Mouse (Mus musculus): Measurements from ENCODE around the gene March4. TPM values are rescaled to one million over a fixed set of nuclear protein-coding genes. Genes with fewer than 3 reads are reported as not detected.

Gene March4
- total RNA-seq, 1 experiment, result not detected

GRCm38 (mm10) chr1:72434510-72434909, 102.2 kb downstream of the March4 start:
- Histone ChIP-seq H3K27ac (ENCODE audit: insufficient read depth, low read depth, low read length, poor library complexity, severe bottlenecking) (no peak overlapping the region), H3K4me3 (ENCODE audit: insufficient read depth in 1 of 2, low read depth in 1 of 2, low read length in 2 of 2, poor library complexity in 1 of 2, severe bottlenecking in 1 of 2) (no peak overlapping the region), H3K36me3 (ENCODE audit: control insufficient read depth, insufficient read depth, low read length, poor library complexity, severe bottlenecking) (no peaks in the 10 kb centered on the region), H3K9me3 (ENCODE audit: control insufficient read depth, insufficient read depth, low read depth, low read length) (no peaks in the 10 kb centered on the region), H3K9ac (ENCODE audit: insufficient read depth, low read depth, low read length, poor library complexity, severe bottlenecking) (no peak overlapping the region), H3K4me1 (ENCODE audit: control insufficient read depth in 2 of 2, insufficient read depth in 2 of 2, low read length in 2 of 2, poor library complexity in 1 of 2) (no peaks in the 10 kb centered on the region)
- in situ Hi-C loops (cut with MboI; ENCODE audit: low sequenced_read_pairs in 2 of 2, unreplicated experiment in 2 of 2), result no loop called here
- no peak for DNase-seq (ENCODE audit: low read depth, low spot score)
- no peak for TF ChIP-seq ZNF384 (IDR thresholded peaks at IDR 0.05; ENCODE audit: low read depth, low read length)
- no peak for TF ChIP-seq CHD2 (IDR thresholded peaks at IDR 0.05; ENCODE audit: low read depth, low read length)
- no peak for TF ChIP-seq HCFC1 (IDR thresholded peaks at IDR 0.05; ENCODE audit: borderline replicate concordance, insufficient read depth, low read length)
- TF ChIP-seq ZC3H11A (IDR thresholded peaks at IDR 0.05; ENCODE audit: borderline replicate concordance, low read depth, low read length), result no peak
- TF ChIP-seq MAFK (IDR thresholded peaks at IDR 0.05; ENCODE audit: insufficient read depth, low read depth, low read length), result no peak

GRCm38 (mm10) chr1:72432579-72432978, 104.2 kb downstream of the March4 start:
- Histone ChIP-seq H3K4me1 (ENCODE audit: control insufficient read depth in 2 of 2, insufficient read depth in 2 of 2, low read length in 2 of 2, poor library complexity in 1 of 2) (no peaks in the 10 kb centered on the region; a peak in 1 of 4 replicates), H3K27ac (ENCODE audit: insufficient read depth, low read depth, low read length, poor library complexity, severe bottlenecking) (no peak overlapping the region), H3K9ac (ENCODE audit: insufficient read depth, low read depth, low read length, poor library complexity, severe bottlenecking) (no peak overlapping the region), H3K36me3 (ENCODE audit: control insufficient read depth, insufficient read depth, low read length, poor library complexity, severe bottlenecking) (no peaks in the 10 kb centered on the region), H3K9me3 (ENCODE audit: control insufficient read depth, insufficient read depth, low read depth, low read length) (no peaks in the 10 kb centered on the region), H3K4me3 (ENCODE audit: insufficient read depth in 1 of 2, low read depth in 1 of 2, low read length in 2 of 2, poor library complexity in 1 of 2, severe bottlenecking in 1 of 2) (no peak overlapping the region)
- in situ Hi-C loops (cut with MboI; ENCODE audit: low sequenced_read_pairs in 2 of 2, unreplicated experiment in 2 of 2), result no loop called here
- DNase-seq (ENCODE audit: low read depth, low spot score), result no peak
- TF ChIP-seq CHD2 (IDR thresholded peaks at IDR 0.05; ENCODE audit: low read depth, low read length) (no peak), HCFC1 (IDR thresholded peaks at IDR 0.05; ENCODE audit: borderline replicate concordance, insufficient read depth, low read length) (no peak), MAFK (IDR thresholded peaks at IDR 0.05; ENCODE audit: insufficient read depth, low read depth, low read length) (no peak), ZNF384 (IDR thresholded peaks at IDR 0.05; ENCODE audit: low read depth, low read length) (no peak), ZC3H11A (IDR thresholded peaks at IDR 0.05; ENCODE audit: borderline replicate concordance, low read depth, low read length) (no peak)

GRCm38 (mm10) chr1:72429107-72429807, 107.5 kb downstream of the March4 start:
- in situ Hi-C loops (cut with MboI; ENCODE audit: low sequenced_read_pairs in 2 of 2, unreplicated experiment in 2 of 2), result no loop called here
- Histone ChIP-seq H3K4me1 (ENCODE audit: control insufficient read depth in 2 of 2, insufficient read depth in 2 of 2, low read length in 2 of 2, poor library complexity in 1 of 2) (no peaks in the 10 kb centered on the region; a peak in 1 of 4 replicates), H3K4me3 (ENCODE audit: insufficient read depth in 1 of 2, low read depth in 1 of 2, low read length in 2 of 2, poor library complexity in 1 of 2, severe bottlenecking in 1 of 2) (no peak overlapping the region), H3K27ac (ENCODE audit: insufficient read depth, low read depth, low read length, poor library complexity, severe bottlenecking) (no peak overlapping the region), H3K9ac (ENCODE audit: insufficient read depth, low read depth, low read length, poor library complexity, severe bottlenecking) (no peak overlapping the region), H3K9me3 (ENCODE audit: control insufficient read depth, insufficient read depth, low read depth, low read length) (no peaks in the 10 kb centered on the region), H3K36me3 (ENCODE audit: control insufficient read depth, insufficient read depth, low read length, poor library complexity, severe bottlenecking) (no peaks in the 10 kb centered on the region)
- no peak for TF ChIP-seq HCFC1 (IDR thresholded peaks at IDR 0.05; ENCODE audit: borderline replicate concordance, insufficient read depth, low read length)
- TF ChIP-seq MAFK (IDR thresholded peaks at IDR 0.05; ENCODE audit: insufficient read depth, low read depth, low read length), result no peak
- no peak for TF ChIP-seq ZC3H11A (IDR thresholded peaks at IDR 0.05; ENCODE audit: borderline replicate concordance, low read depth, low read length)
- no peak for TF ChIP-seq CHD2 (IDR thresholded peaks at IDR 0.05; ENCODE audit: low read depth, low read length)
- DNase-seq (ENCODE audit: low read depth, low spot score), result no peak

- peak; percentile 11 for DNase-seq (ENCODE audit: low read depth, low spot score)
- Histone ChIP-seq H3K4me3 (ENCODE audit: insufficient read depth in 1 of 2, low read depth in 1 of 2, low read length in 2 of 2, poor library complexity in 1 of 2, severe bottlenecking in 1 of 2) (peak overlapping the region in 1 of 2 experiments; percentile 11; a peak in 3 of 4 replicates), H3K36me3 (ENCODE audit: control insufficient read depth, insufficient read depth, low read length, poor library complexity, severe bottlenecking) (no peaks in the 10 kb centered on the region), H3K27ac (ENCODE audit: insufficient read depth, low read depth, low read length, poor library complexity, severe bottlenecking) (no peak overlapping the region), H3K4me1 (ENCODE audit: control insufficient read depth in 2 of 2, insufficient read depth in 2 of 2, low read length in 2 of 2, poor library complexity in 1 of 2) (no peaks in the 10 kb centered on the region; a peak in 1 of 4 replicates), H3K9ac (ENCODE audit: insufficient read depth, low read depth, low read length, poor library complexity, severe bottlenecking) (no peak overlapping the region; the same call in 1 of the 2 replicates), H3K9me3 (ENCODE audit: control insufficient read depth, insufficient read depth, low read depth, low read length) (no peaks in the 10 kb centered on the region)
- no peak for TF ChIP-seq MAFK (IDR thresholded peaks at IDR 0.05; ENCODE audit: insufficient read depth, low read depth, low read length)
- TF ChIP-seq CHD2 (IDR thresholded peaks at IDR 0.05; ENCODE audit: low read depth, low read length), result no peak
- no peak for TF ChIP-seq HCFC1 (IDR thresholded peaks at IDR 0.05; ENCODE audit: borderline replicate concordance, insufficient read depth, low read length)
- TF ChIP-seq ZC3H11A (IDR thresholded peaks at IDR 0.05; ENCODE audit: borderline replicate concordance, low read depth, low read length), result no peak
- in situ Hi-C loops (cut with MboI; ENCODE audit: low sequenced_read_pairs in 2 of 2, unreplicated experiment in 2 of 2), result no loop called here
These were observed 108.2 kb downstream of the March4 start for GRCm38 (mm10) chr1:72428526-72428925.
